Mouse (Mus musculus) yolk sac, embryonic 10.5 days (tissue): Measurements from ENCODE around the gene Ccdc73.

ENCODE experiments used
- DNase-seq: peaks from one replicate; pipeline ENCODE4 v3.0.0-alpha.2; 2017; ENCODE audit warnings: low spot score

Gene Ccdc73

DNA sequence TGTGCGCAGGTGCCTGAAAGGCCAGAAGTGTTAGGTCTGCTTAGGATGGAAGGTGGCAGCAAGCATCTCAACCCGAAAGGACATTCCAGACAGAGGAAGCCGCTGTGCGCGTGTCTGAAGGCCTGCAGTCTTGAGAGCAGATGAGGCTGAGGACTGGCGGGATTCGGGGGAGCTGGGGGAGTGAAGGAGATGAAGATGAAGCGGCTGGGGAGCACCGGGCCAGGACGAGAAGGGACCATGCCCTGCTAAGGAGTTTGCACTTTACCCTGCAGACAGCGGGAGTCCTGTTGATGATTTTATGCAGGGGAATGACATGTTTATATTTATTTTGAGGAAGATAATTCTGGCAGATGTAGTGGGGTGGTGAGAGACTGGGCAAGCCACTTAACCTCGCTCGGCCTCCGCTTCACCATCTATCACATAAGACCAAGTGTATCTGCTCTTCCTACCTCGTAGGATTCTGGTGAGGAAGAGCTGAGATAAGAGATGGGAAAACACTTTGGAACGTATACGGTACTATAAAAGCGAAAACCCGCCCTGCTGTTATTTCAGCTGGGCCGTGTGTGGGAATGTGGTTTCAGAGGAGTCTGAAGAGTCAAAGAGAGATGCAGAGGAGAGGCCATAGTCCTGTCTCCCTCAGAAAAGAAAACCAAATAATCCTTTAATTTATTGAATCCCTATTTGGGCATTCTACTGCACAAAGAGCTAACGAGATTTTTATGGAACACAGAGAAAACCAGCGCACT is 159.5 kb downstream of the Ccdc73 start:
- DNase-seq = no peak

DNA sequence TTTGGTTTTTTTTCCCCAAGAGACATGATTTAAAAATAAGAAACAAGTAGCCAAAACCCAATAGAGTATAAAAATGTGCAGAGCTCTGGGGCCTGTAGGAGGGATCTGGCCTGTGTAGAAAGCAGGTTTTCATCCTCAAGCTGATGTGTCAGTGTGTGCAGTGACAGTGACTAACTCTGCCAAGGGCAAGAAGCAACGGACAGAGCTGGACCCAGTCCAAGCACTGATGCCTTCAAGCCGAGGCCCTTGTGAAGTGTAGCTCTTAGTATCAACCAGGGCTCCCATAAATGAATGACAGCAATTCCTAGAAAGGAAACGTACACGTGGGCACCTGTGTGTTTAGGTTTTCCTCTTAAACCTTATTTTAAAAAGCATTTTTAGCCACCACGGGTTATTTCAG is 161.2 kb downstream of the Ccdc73 start:
- DNase-seq = no peak

DNA sequence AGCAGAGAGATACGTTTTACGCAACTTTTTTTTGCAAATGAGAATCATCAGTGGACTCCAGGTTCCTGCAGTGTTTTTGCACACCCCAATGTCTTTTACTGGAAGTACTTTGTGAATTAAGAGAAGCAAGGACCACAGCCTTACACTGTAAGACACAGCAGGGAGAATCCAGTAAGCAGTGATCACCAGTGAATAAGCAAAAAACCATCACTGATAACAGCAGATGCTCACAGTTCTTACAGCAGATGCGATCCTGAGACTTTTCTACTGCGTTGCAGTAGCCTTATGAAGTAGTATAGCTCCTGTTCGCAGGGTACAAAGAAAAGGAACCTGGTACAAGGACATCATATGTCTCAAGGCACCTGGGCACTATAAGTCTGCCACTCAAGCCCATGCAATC is 162.9 kb downstream of the Ccdc73 start:
- no peak for DNase-seq

DNA sequence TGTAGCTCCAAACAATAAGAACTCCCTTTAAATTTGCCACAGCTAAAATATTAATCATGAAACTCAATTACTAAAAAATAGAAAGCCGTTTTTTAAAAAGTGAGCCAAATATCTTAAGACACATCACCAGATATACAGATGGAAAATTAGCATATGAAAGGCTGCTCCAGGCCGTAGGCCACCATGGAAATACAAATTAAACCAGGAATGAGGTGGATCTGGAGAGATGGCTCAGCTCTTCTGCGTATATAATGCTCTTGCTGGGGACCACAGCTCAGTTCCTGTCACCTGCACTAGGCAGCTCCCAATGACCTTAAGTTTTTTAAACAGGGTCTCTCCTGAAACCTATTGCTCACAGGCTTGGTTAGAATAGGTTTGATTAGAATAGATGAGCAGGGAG is 166.5 kb downstream of the Ccdc73 start:
- DNase-seq = no peak

DNA sequence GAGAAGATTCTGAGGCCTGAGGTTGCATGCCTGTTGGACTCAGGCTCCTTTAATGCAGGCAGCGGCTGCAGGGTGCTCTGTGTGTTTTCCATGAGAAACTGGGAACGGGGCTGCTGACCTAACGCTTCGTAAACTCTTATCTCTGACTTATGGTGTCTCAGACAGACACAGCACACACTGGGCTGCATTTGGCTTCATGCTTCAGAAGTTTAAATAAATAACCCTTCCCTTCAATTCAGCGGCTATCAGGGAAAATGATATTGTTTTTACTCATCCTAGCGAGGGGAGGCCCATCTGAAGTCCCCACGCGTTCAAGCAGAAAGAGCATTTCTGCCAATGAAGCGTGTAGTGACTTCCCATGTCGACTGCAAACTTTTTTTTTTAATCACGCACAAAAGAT is 168.4 kb downstream of the Ccdc73 start:
- DNase-seq = no peak

DNA sequence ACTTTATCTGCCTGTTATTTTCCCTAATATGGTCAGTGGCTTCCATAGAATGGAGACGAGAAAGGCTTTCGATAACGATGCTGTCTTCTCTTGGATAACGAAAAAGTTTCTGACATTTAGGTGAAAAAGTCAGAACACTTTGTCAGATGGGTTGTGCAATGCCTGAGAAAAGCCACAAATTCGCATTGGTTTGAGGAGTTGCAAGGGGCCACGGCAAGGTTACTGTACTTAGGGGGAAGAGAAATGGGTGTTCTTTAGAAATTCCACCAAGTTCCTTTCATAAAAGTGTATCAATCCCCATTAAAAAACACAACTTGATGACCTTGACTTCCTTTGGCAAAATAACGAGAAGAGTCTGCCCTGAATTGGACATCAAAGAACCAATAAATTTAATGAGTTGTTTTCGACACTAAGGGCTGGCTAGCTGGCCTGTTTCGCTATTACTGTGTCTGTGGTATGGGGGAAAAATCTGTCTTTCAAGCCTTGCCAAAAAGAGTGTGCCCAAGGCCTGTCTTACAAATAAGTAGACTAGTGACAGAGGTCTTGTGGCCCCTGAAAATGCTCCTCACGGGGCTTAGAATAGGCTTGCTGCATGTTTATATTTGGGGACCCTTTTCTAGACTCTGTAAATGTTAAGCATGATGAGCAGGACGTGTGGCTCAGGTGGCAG is 168.9 kb downstream of the Ccdc73 start:
- DNase-seq = no peak

DNA sequence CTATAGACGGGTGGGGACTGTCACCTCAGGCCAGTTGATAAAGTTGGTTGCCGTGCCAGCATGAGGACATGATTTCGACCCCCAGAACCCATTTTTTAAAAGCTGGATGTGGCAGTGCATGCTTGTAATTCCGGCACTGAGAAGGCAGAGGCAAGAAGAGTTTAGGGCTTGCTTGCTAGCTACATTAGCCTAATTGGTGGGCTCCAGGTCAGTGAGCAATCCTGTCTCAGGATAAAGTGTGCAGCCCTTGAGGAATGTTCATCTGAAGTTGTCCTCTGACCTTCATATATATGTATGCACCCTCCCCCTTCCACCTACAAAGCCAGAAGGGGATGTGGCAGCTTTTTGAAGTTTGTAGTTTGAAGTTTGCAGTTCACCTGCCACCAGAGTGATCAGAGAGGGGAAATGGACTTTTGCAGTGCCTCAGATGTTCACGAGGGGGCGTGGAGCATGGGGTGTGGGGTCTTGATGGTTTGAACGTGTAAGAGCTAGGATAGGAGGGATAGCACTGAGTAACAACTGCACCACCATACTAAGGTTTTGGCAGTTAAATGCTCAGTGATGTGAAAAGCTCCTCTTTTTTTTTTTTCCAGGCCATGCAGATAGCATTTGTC is 170.5 kb downstream of the Ccdc73 start:
- no peak for DNase-seq

DNA sequence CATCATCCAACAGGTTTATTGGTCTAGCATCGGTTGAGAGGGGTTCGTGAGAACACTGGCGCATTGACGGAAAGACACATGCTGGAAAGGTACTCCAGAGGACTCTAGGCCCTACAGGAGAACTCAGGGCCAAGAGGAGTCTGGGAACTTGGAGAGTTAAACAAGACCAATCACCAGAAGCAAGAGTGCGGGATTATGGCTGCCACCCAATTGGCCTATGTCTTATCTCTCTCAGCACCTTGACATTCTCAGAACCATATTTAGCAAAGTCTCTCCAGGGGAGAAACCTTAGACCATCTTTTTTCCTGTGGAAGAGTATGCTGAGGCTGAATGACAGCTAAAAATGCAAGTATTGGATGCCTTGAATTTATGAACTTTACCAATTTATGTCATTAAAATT is 171.3 kb downstream of the Ccdc73 start:
- DNase-seq = no peak

DNA sequence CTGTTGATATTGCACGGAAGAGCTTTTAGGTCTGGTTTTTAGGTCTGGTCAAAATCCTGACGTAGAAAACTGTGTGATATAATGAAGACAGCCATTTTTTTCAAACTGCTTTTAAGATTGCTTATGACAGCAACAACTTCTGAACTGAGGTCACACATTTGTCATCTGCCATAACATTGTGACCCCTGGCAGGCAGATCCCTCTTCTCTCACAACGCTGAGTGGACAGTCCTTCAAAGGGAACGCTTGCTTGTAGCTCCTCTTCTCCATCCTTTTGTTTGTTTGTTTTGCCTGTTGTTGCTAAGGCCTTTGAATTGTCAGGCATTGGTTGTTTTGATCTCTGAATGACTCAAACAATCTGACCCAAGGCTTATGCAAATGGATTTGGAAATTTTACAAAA is 173.3 kb downstream of the Ccdc73 start:
- no peak for DNase-seq

DNA sequence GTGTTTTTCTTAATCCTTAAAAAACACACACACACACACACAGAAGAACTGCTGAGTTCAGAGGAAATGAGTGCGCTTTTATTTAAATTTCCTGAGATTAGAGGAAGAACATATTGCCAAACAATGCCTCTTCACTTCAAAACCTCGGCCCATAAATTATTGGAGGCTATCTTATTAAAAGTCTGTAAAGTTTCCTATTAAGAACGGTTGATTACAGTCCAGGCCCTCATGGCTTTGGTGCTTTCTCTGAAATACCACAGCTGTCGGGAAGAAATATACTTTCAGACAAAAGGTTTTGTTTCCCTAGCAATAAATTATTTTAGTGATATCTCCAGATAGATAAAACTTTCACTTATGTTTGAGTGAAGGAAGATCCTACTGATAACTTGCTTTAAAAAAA is 175.5 kb downstream of the Ccdc73 start:
- DNase-seq = no peak

DNA sequence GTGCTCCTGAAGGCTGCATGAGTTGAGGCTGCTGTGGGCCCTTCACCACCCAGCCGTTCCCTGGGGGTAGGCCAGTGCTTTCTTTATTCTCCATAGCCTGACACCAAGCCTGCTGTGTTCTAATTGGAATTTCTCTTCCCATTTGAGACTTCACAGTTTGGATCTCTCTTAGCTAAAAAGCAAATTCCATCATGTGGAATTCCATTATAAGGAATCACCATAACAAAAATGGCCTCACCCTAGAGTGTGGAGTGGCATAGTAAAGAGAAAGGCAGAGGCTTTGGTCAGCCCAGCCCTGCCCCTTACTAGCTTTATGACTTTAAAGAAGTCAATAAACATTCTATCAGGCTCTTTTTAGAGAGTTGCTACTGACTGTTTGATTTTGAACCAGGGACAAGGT is 180.7 kb downstream of the Ccdc73 start:
- DNase-seq = no peak

DNA sequence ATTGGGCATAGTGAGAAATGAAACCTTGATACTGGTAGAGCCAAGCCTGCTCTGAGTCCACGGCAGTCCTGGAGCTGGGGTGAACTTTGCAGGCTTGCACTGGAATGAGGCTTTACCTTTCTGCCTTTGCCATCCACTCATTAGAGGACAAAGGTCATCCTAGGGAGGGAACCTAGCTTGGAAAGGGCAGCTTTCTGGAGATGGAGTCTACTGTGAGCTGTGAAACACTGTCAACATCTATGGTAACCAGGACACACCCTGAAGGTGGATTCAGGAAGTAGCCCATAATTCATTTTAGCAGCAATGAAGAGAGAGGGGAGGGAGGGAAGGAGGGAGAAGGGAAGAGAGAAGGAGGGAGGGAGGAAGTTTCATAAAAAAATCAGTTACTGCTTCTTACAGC is 187.9 kb downstream of the Ccdc73 start:
- DNase-seq = no peak

DNA sequence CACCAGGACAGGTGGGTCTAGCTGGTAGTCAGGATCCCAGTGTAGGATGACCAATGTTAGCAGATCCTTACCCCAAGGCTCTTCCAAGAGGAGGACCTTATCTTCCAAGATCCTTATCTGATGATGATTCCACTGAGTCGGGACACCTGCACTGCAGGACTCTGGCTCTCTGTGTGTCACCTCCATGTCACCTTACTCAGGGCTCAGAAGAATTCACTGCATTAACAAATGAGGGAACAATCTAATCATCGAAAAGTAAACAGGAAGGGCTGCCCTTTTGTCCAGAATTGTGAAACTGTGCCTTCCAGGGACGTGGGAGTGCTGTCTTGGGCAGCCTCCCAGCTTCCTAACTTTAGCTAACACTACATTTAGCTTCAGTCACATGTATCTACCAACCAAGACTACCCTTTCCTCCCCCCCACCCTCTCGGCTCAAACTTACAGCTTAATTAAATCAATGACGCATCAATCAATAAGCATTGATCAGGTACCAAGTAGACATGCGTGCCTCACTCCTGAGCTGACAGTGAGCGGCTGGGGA is 191.0 kb downstream of the Ccdc73 start:
- peak; percentile 8 for DNase-seq

DNA sequence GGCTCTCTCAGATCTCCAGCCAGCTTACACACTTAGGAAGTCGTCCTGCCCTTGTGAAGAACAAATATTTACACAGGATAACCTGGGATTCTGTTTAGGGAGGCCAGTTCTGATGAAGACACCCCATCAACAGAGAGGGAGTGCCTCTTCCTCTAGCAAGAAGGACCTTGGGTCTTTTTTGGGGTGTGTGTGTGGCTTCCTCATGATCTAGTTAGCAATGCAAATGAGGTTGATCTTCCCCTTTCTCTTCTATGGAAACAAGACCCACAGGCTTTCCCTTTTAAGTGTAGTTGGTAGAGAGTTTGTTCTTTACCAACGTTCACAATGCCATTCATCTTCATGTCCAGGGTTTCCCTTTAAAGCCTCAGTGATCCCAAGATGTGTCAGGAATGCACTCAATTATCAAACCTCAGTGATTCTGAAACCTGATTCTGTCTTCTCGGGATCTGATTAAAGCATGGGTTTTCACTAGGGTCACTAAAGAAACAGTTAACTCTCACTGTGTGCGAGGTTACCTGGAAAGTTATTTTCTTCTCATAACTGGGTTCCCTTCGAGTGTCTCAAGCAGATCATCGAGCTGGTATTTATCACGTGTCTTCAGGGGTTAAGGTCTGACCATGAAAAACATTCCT is 195.3 kb downstream of the Ccdc73 start:
- DNase-seq = no peak
